Mouse (Mus musculus) megakaryocyte, embryonic 14.5 days (primary cell): ENCODE measurements around the gene Sgce.

Source experiments
- FLI1 ChIP-seq: IDR thresholded peaks from 2 replicates; pipeline ENCODE4 v1.6.1; 2012; ENCODE audit warnings: low read length, inconsistent platforms, mixed read lengths
- GATA1 ChIP-seq: IDR thresholded peaks from 3 replicates; pipeline ENCODE4 v1.6.1; 2012; ENCODE audit warnings: mixed read lengths, low read length, inconsistent platforms, borderline replicate concordance

GRCm38 (mm10) chr6:4728305-4728704 lies 18.7 kb downstream of the Sgce start:
- no peak for TF ChIP-seq GATA1
- TF ChIP-seq FLI1: no peak
